Mouse (Mus musculus) myocyte (in vitro differentiated cells): ENCODE measurements around the gene Ppp2r2c. TPM values are rescaled to one million over a fixed set of nuclear protein-coding genes. Genes with fewer than 3 reads are reported as not detected.
A peak's percentile ranks its signal among the peaks of the same experiment; 100 is the strongest.

Source experiments
- H3K27me3 ChIP-seq: one replicate; pipeline ENCODE4 v1.6.1; 2011; ENCODE audit not compliant: control insufficient read depth, insufficient read depth, insufficient read length
- H3K36me3 ChIP-seq: one replicate; pipeline ENCODE4 v1.6.1; 2011; ENCODE audit not compliant: control insufficient read depth, insufficient read depth
- H3K4me2 ChIP-seq: one replicate; pipeline ENCODE4 v1.6.1; 2011; ENCODE audit warnings: low read depth, control low read depth
- H3K4me3 ChIP-seq: one replicate; pipeline ENCODE4 v1.5.1; 2011; ENCODE audit warnings: mild to moderate bottlenecking, control low read depth, moderate library complexity
- H3K79me2 ChIP-seq: one replicate; pipeline ENCODE4 v1.6.1; 2011; ENCODE audit not compliant: control insufficient read depth, insufficient read depth
- H3ac ChIP-seq: one replicate; pipeline ENCODE4 v1.6.1; 2011; ENCODE audit not compliant: control insufficient read depth, insufficient read length
- CEBPB ChIP-seq: IDR thresholded peaks from 2 replicates; pipeline ENCODE4 v1.6.1; 2011; ENCODE audit warnings: mild to moderate bottlenecking, moderate library complexity; ENCODE audit not compliant: poor library complexity, insufficient read depth, severe bottlenecking
- E2F4 ChIP-seq: IDR thresholded peaks from one replicate; pipeline ENCODE4 v1.6.1; 2011; ENCODE audit warnings: mild to moderate bottlenecking, control low read depth, moderate library complexity; ENCODE audit not compliant: insufficient read depth
- MAX ChIP-seq: IDR thresholded peaks from one replicate; pipeline ENCODE4 v1.6.1; 2011; ENCODE audit warnings: low read depth, mild to moderate bottlenecking, control low read depth
- MYOD1 ChIP-seq, 3 experiments: IDR thresholded peaks; one replicate each; pipeline ENCODE4 v1.6.1; 2011; ENCODE audit warnings: control low read depth in 2 of 3, low read depth in 2 of 3, mild to moderate bottlenecking in 2 of 3, moderate library complexity in 1 of 3; ENCODE audit not compliant: insufficient read length in 2 of 3, control insufficient read depth in 1 of 3
- MYOG ChIP-seq, 3 experiments: IDR thresholded peaks; one replicate each; pipeline ENCODE4 v1.6.1; 2011; ENCODE audit warnings: control low read depth in 2 of 3, low read depth in 2 of 3, mild to moderate bottlenecking in 2 of 3; ENCODE audit not compliant: insufficient read length in 2 of 3, control insufficient read depth in 1 of 3, insufficient read depth in 1 of 3
- POLR2A ChIP-seq: IDR thresholded peaks from one replicate; pipeline ENCODE4 v1.6.1; 2011; ENCODE audit warnings: low read depth, mild to moderate bottlenecking, control low read depth, moderate library complexity; ENCODE audit not compliant: insufficient read length
- POLR2AphosphoS2 ChIP-seq: IDR thresholded peaks from one replicate; pipeline ENCODE4 v1.6.1; 2011; ENCODE audit warnings: low read depth, control low read depth; ENCODE audit not compliant: insufficient read length
- REST ChIP-seq: IDR thresholded peaks from one replicate; pipeline ENCODE4 v1.6.1; 2011; ENCODE audit warnings: mild to moderate bottlenecking, control low read depth, moderate library complexity; ENCODE audit not compliant: insufficient read depth, insufficient read length
- SRF ChIP-seq: IDR thresholded peaks from one replicate; pipeline ENCODE4 v1.6.1; 2011; ENCODE audit warnings: low read depth; ENCODE audit not compliant: control insufficient read depth, insufficient read length
- TCF12 ChIP-seq: IDR thresholded peaks from one replicate; pipeline ENCODE4 v1.6.1; 2011; ENCODE audit warnings: mild to moderate bottlenecking, control low read depth; ENCODE audit not compliant: poor library complexity, insufficient read depth, severe bottlenecking
- TCF3 ChIP-seq: IDR thresholded peaks from one replicate; pipeline ENCODE4 v1.6.1; 2011; ENCODE audit warnings: low read depth, control low read depth; ENCODE audit not compliant: insufficient read length
- USF1 ChIP-seq: IDR thresholded peaks from one replicate; pipeline ENCODE4 v1.6.1; 2011; ENCODE audit warnings: low read depth, mild to moderate bottlenecking, control low read depth, moderate library complexity
- polyA plus RNA-seq: library from polyadenylated mRNA; unstranded; fragments of >200 nt; fragmentation: generic; extraction: Trizol; gene quantifications from one replicate; pipeline ENCODE4 v1.2.1, GENCODE M21; 2012; ENCODE audit warnings: missing spikeins

The Ppp2r2c gene
- polyA plus RNA-seq, 1 experiment = 0.01 TPM

DNA sequence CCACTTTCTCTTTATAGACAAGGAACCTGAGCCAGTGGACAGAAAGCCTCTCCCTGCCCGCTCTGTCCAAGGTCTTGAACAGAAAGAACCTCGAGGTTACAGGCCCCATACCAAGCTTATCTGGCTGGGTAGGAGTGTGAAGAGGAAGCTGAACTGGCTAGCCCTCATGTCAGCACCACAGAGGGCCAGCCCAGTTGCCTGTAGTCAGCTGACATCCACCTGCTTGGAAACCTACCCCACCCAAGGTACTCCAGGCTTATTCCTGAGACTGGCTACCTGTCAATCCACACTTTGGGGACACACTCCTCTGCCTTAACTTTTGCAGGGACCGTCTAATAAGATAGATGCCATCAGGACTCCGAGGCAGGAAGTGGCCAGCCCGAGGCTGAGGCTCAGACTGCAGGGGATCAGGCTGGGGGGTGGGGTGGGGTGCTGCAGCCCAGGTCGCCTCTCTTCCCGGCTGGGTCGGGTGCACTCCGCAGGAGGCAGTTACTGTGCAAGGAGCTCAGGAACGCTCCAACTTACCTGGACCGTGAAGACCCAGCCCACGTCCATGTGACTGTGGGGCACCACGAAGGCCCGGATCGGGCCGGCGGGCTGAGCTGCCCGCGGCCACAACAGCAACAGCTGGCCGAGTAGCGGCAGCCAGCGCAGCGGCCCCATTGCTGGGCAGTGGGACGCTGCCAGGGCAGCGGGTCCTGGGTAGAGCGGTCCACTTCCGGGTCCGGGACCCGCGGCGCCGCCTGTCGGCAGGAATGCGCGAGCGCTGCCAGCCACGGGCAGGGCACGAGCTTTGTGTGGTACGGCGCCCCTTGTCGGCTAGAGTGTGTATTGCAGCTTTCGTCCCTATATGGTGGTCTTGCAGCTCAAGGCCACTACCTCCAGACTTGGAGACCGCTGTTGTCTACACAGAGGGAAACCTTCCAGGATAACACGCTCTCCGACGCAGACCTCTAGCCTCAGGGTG, 38.1 kb upstream of the Ppp2r2c start, which contains the start of gene Man2b2:
TSS of gene Man2b2 (minus strand) at position 741 of the 967 bp plus-strand sequence.
- Histone ChIP-seq H3K4me3 (peak within 1 kb of the TSS; percentile 20), H3K4me2 (peak within 1 kb of the TSS; percentile 55), H3K79me2 (no peaks in the 10 kb centered on the region), H3ac (no peak within 1 kb of the TSS), H3K36me3 (no peaks in the 10 kb centered on the region), H3K27me3 (peaks cover 12% of the 10 kb centered on the region)
- TF ChIP-seq POLR2A (peak; percentile 52), REST (no peak), TCF12 (no peak), MYOG (IDR thresholded peaks at IDR 0.05; ENCODE audit: control insufficient read depth in 1 of 3, insufficient read depth in 1 of 3, insufficient read length in 2 of 3, low read depth in 2 of 3) (peak in 1 of 3 experiments; percentile 33), MAX (no peak), MYOD1 (IDR thresholded peaks at IDR 0.05; ENCODE audit: control insufficient read depth in 1 of 3, insufficient read length in 2 of 3, low read depth in 2 of 3) (peak in 1 of 3 experiments; percentile 32)

DNA sequence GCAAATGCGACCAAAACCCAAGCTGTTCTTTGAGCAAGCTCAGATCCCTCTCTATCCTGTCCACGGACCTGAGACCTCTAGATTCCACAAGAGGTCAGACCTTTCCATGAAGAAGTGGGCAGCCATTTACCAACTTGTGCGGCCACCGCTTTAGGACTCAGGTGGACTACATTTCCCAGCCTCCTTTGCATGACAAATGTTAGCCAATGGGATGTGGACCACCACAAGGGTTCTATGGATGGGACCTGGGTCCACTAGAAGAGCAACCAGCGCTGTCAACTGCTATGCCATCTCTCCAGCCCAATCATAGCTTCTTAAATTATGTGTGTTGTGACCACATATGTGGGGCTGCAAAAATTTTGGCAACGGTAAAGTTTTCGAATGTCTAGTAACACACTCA, 37.0 kb upstream of the Ppp2r2c start:
- H3ac ChIP-seq = no peak overlapping the region
- no peaks in the 10 kb centered on the region for H3K79me2 ChIP-seq
- no peaks in the 10 kb centered on the region for H3K36me3 ChIP-seq
- H3K4me3 ChIP-seq = peak overlapping the region; percentile 20
- peaks cover 12% of the 10 kb centered on the region for H3K27me3 ChIP-seq
- H3K4me2 ChIP-seq = no peak overlapping the region
- no peak for TF ChIP-seq E2F4
- TF ChIP-seq REST = no peak
- no peak for TF ChIP-seq CEBPB
- TF ChIP-seq MAX = no peak
- TF ChIP-seq POLR2AphosphoS2 = no peak
- TF ChIP-seq MYOG (IDR thresholded peaks at IDR 0.05; ENCODE audit: control insufficient read depth in 1 of 3, insufficient read depth in 1 of 3, insufficient read length in 2 of 3, low read depth in 2 of 3) = no peak
- no peak for TF ChIP-seq TCF12
- no peak for TF ChIP-seq USF1
- TF ChIP-seq MYOD1 (IDR thresholded peaks at IDR 0.05; ENCODE audit: control insufficient read depth in 1 of 3, insufficient read length in 2 of 3, low read depth in 2 of 3) = no peak
- TF ChIP-seq POLR2A = no peak
- TF ChIP-seq SRF = no peak
- no peak for TF ChIP-seq TCF3

DNA sequence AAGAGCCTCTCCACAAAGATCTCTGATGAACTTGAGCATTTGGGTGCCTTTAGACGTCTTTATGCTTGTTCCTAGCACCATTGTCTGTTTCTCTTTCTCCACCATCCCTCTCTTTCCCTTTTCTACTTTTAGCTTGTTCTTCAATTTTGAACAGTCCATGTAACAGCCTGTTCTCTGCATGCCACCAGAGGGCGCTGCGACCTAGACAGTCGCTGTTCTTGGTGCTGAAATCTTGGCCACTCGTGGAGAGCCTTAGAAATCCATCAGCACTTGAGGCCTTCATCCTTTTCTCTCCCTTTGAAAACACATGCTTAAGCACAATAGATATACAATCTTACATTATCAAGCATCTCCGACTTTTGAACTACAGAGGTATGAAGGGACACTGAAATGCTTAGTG, 32.4 kb upstream of the Ppp2r2c start:
- TF ChIP-seq SRF (no peak), TCF12 (no peak), CEBPB (no peak), E2F4 (no peak), MYOG (IDR thresholded peaks at IDR 0.05; ENCODE audit: control insufficient read depth in 1 of 3, insufficient read depth in 1 of 3, insufficient read length in 2 of 3, low read depth in 2 of 3) (no peak), MAX (peak; percentile 25), TCF3 (no peak), MYOD1 (IDR thresholded peaks at IDR 0.05; ENCODE audit: control insufficient read depth in 1 of 3, insufficient read length in 2 of 3, low read depth in 2 of 3) (no peak), USF1 (no peak), POLR2AphosphoS2 (no peak), REST (peak; percentile 94)

DNA sequence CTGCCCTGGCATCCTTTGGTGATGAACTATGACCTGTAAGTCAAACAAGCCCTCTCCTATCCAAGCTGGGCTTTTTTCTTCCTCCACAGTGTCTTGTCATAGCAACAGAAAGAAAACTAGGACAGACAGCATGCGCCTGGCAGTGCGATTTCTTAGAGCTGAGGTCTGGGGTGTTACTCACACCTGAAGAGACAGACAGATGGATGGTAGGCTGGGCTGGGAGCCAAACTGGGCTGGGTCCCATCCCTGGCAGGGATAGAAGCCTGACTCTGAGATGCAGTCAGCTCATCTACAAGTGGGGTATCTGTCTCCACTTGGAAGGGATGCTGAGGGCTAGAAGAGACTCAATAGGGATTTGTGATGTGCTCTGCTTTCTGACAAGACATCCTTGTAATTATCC, 29.3 kb upstream of the Ppp2r2c start:
- peaks cover 18% of the 10 kb centered on the region for H3K27me3 ChIP-seq
- H3K79me2 ChIP-seq = no peaks in the 10 kb centered on the region
- TF ChIP-seq POLR2AphosphoS2 (no peak), POLR2A (no peak), MAX (no peak), SRF (no peak), TCF12 (no peak), TCF3 (no peak), REST (no peak), E2F4 (no peak), MYOD1 (IDR thresholded peaks at IDR 0.05; ENCODE audit: control insufficient read depth in 1 of 3, insufficient read length in 2 of 3, low read depth in 2 of 3) (no peak), USF1 (no peak), CEBPB (no peak), MYOG (IDR thresholded peaks at IDR 0.05; ENCODE audit: control insufficient read depth in 1 of 3, insufficient read depth in 1 of 3, insufficient read length in 2 of 3, low read depth in 2 of 3) (no peak)
- H3K36me3 ChIP-seq = no peaks in the 10 kb centered on the region
- H3K4me3 ChIP-seq = no peak overlapping the region
- H3K4me2 ChIP-seq = no peak overlapping the region
- no peak overlapping the region for H3ac ChIP-seq

More for the DNA sequence above, 32.4 kb upstream of the Ppp2r2c start:
- Histone ChIP-seq H3ac (no peak overlapping the region), H3K79me2 (no peaks in the 10 kb centered on the region), H3K36me3 (no peaks in the 10 kb centered on the region), H3K4me3 (no peak overlapping the region), H3K27me3 (peaks cover 17% of the 10 kb centered on the region), H3K4me2 (no peak overlapping the region)
